In genomic region chr11:94730261-94730660, GRCm38 (mm10) we compare ENCODE assay signal across 9 mouse cellular contexts. TPM values are rescaled to one million over a fixed set of nuclear protein-coding genes. Genes with fewer than 3 reads are reported as not detected.
A peak's percentile ranks its signal among the peaks of the same experiment; 100 is the strongest.
DNase-seq lines count a peak whose midpoint lies in the region; ATAC-seq and TF ChIP-seq lines count a peak whose summit lies in the region.
"Had no signal": no experiment of that assay in that cellular context is flagged by ENCODE, and none has a peak within 500 bp of the region (broad histone marks: within the 10 kb centered on the region; RNA-seq: fewer than 3 reads in every experiment).

No protein-coding gene starts in this region.

- peak; percentile 59 for ATAC-seq in megakaryocyte-erythroid progenitor cell, adult 5-6 weeks (replicated peaks; ENCODE audit: low FRiP score, low TSS enrichment, poor library complexity, severe bottlenecking)

- DNase-seq in heart, adult 18-20 months = peak; percentile 53 to 87
- DNase-seq in heart, adult 11 months = no peak
- peak; percentile 28 for DNase-seq in MEL-GATA-1-ER (ENCODE audit: extremely low read depth, low read depth)
- peak; percentile 41 to 45 for DNase-seq in cerebellum, adult 2 months
- peak; percentile 72 for DNase-seq in gastrocnemius, postnatal 10 days
- DNase-seq in layer of hippocampus, postnatal 10 days (ENCODE audit: low spot score in 2 of 2) = peak; percentile 85 to 86
- peak; percentile 41 to 79 for DNase-seq in spleen, postnatal 4 days (ENCODE audit: low spot score in 2 of 2)

- H3K27ac ChIP-seq in cerebellum, adult 2 months (ENCODE audit: insufficient read depth, low read length) = no peak overlapping the region

- no peak for TF ChIP-seq POLR2A in cerebellum, adult 2 months (IDR thresholded peaks at IDR 0.05; ENCODE audit: borderline replicate concordance, insufficient read depth, low read length)

- TF ChIP-seq CTCF in cerebellum, adult 2 months (IDR thresholded peaks at IDR 0.05; ENCODE audit: borderline replicate concordance, insufficient read depth, low read depth, low read length) = peak; percentile 53; the same call in 1 of the 2 replicates

- H3K27me3 ChIP-seq in cerebellum, adult 2 months (ENCODE audit: control insufficient read depth, insufficient read depth, low read length) = no peaks in the 10 kb centered on the region

- 29% methylated on average over 5 of the region's 5 CpGs for WGBS in cerebellum, adult 2 months

- no peak overlapping the region for H3K4me3 ChIP-seq in cerebellum, adult 2 months (replicated peaks; ENCODE audit: insufficient read depth, low read depth, low read length)

- H3K4me1 ChIP-seq in cerebellum, adult 2 months (ENCODE audit: control insufficient read depth, insufficient read depth, low read length) = no peaks in the 10 kb centered on the region

RNA-seq across cellular contexts. Expression of gene Cdc34b, which starts 11.3 kb away (rescaled TPM):
- total RNA-seq in heart, adult 18-20 months (2021) = 1 to 10 TPM in 1 of 2 experiments, under 1 TPM in 1; 0.98 to 1.1 TPM
- 0.33 and 0.48 TPM in 2 replicates for polyA plus RNA-seq in cerebellum, adult 2 months (2012; rRNA removed)
- total RNA-seq in gastrocnemius, postnatal 10 days (2021) = under 1 TPM; 0.80 to 0.81 TPM
- under 1 TPM; 0.65 to 0.71 TPM for total RNA-seq in layer of hippocampus, postnatal 10 days (2021)
- not detected in 2 replicates for total RNA-seq in megakaryocyte-erythroid progenitor cell, adult 5-6 weeks (2014; fragmentation: Nextera tagmentation)
- 0.53 TPM in 1 of 2 replicates, not detected in the other for total RNA-seq in megakaryocyte-erythroid progenitor cell, adult 5-6 weeks (2017)
- polyA plus RNA-seq: liver, embryonic 16.5 days had no signal

RNA-seq across cellular contexts. Expression of gene Gm11541, which starts 26.0 kb away (rescaled TPM):
- total RNA-seq in heart, adult 18-20 months (2021) = not detected
- polyA plus RNA-seq in cerebellum, adult 2 months (2012; rRNA removed) = not detected in 2 replicates
- total RNA-seq in gastrocnemius, postnatal 10 days (2021) = not detected
- not detected for total RNA-seq in layer of hippocampus, postnatal 10 days (2021)
- not detected in 2 replicates for total RNA-seq in megakaryocyte-erythroid progenitor cell, adult 5-6 weeks (2014; fragmentation: Nextera tagmentation)
- not detected in 2 replicates for total RNA-seq in megakaryocyte-erythroid progenitor cell, adult 5-6 weeks (2017)
- polyA plus RNA-seq: liver, embryonic 16.5 days had no signal

RNA-seq across cellular contexts. Expression of gene Tmem92, which starts 52.2 kb away (rescaled TPM):
- not detected for total RNA-seq in heart, adult 18-20 months (2021)
- not detected in 2 replicates for polyA plus RNA-seq in cerebellum, adult 2 months (2012; rRNA removed)
- total RNA-seq in gastrocnemius, postnatal 10 days (2021) = not detected
- not detected for total RNA-seq in layer of hippocampus, postnatal 10 days (2021)
- total RNA-seq in megakaryocyte-erythroid progenitor cell, adult 5-6 weeks (2014; fragmentation: Nextera tagmentation) = not detected in 2 replicates
- total RNA-seq in megakaryocyte-erythroid progenitor cell, adult 5-6 weeks (2017) = not detected in 2 replicates
- polyA plus RNA-seq: liver, embryonic 16.5 days had no signal

RNA-seq across cellular contexts. Expression of gene Xylt2, which starts 52.9 kb away (rescaled TPM):
- total RNA-seq in heart, adult 18-20 months (2021) = 1 to 10 TPM; 6.1 to 6.9 TPM
- 30.5 and 30.7 TPM in 2 replicates for polyA plus RNA-seq in cerebellum, adult 2 months (2012; rRNA removed)
- 10 to 100 TPM; 10.1 to 12.3 TPM for total RNA-seq in gastrocnemius, postnatal 10 days (2021)
- total RNA-seq in layer of hippocampus, postnatal 10 days (2021) = 10 to 100 TPM; 24.7 to 30.4 TPM
- total RNA-seq in megakaryocyte-erythroid progenitor cell, adult 5-6 weeks (2014; fragmentation: Nextera tagmentation) = 4.8 and 5.2 TPM in 2 replicates
- 3.8 and 5.0 TPM in 2 replicates for total RNA-seq in megakaryocyte-erythroid progenitor cell, adult 5-6 weeks (2017)
